Mouse (Mus musculus) kidney, postnatal 25 days (tissue): ENCODE data around the gene Spred1.

Source experiments
- DNase-seq, 2 experiments: peaks; one replicate each; pipeline ENCODE4 v3.0.0; 2021; ENCODE audit warnings: mixed read lengths in 2 of 2

Spred1 gene

DNA sequence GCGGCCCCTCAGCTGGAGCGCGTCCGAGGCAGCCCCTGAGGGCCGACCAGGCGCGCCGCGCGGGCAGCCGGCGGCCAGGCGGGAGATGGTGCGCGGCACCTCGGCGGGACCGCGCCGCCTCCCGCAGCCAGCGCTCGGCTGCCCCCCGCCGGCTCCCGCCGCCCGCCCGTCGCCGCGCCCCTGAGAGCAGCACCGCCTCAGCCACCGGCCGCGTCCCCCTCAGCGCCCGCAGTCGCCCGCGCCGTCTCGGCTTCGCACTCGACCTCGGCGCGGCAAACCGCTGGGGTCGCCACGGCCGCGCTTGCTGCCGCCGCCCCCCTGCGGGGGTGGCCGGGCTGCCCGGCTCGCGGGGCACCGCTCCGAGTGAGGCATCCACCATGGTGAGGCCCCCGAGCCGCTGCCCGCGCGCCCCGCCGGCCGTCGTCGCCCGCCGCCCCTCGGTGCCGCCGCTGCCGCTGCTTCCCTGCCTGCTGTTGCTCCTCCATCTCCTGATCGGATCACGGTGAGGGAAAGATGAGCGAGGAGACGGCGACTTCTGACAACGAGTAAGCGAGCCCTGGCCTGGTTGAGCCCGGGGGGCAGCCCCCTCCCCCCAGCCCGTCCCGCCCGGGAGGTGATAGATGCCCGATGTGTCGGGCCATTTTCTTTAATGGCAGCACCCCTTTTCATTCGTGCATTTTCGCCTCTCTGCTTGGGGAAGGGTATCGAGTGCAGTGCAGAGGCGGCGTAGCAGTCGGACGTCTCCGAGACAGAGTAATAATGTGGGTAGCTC is at the start of gene Spred1:
TSS of gene Spred1 (plus strand) at position 163 of the 772 bp plus-strand sequence.
- DNase-seq = peak; percentile 13 to 53

DNA sequence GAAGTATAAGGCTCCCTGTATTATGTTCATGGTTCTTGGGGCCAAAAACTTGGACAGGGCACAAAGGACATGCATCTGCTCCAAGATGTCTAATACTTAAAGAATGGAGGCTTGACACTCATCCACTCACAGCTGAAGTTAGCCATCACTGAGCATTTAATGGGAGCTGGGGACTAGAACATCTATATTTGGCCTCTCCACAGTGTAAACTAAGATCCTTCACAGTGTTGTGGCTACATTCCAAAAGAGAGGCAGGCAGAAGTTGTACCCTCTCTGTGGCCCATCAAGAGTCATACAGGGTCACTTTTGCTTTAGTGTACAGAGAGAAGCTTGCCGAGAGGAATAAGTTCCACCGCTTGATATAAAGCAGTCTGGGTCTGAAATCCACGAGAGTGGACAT is 49.6 kb upstream of the Spred1 start:
- no peak for DNase-seq

DNA sequence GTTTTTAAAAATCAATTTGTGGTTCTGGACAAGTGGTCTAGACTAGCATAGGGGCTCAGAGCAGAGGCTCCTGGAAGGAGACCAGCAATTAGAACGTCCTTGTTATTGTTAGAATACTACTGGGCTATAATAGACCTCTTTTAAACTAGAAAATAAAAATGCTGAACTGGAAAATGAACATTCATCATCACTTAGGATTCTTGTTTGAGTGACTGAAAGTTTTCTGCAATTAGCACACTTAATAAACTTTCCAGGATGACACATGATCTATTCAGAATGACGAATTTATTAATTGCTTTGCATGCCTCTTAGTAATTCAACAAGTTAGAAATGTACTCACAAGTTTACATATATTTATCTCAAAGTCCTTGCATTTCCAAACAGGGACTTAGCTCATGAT is 42.5 kb upstream of the Spred1 start:
- DNase-seq = no peak

DNA sequence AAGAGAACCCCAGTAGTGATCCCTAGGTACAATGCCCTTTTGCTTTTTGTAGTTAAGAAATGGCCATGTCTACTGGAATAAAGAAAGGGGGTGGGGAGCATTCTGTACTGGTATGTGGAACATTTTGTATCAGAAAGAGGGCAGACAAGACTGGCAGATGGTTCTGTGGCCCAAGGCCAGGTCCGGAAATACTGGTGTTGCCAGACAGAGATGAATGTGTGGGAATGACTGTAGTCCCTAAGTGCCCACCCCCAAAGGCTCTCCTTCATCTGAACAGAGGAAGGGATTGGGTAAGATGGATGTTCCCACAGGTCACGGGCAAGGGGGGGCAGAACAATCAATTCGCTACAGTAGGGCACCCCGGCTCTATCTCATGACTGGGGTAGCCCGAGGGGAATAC is 41.6 kb upstream of the Spred1 start:
- peak; percentile 48 to 70 for DNase-seq

GRCm38 (mm10) chr2:117086002-117086765 is 35.0 kb upstream of the Spred1 start:
- no peak for DNase-seq

GRCm38 (mm10) chr2:117086766-117087457 is 34.3 kb upstream of the Spred1 start:
- no peak for DNase-seq

GRCm38 (mm10) chr2:117087458-117087820 is 33.7 kb upstream of the Spred1 start:
- DNase-seq = no peak

- DNase-seq = no peak
These were observed 31.7 kb upstream of the Spred1 start for GRCm38 (mm10) chr2:117089482-117089881.

DNA sequence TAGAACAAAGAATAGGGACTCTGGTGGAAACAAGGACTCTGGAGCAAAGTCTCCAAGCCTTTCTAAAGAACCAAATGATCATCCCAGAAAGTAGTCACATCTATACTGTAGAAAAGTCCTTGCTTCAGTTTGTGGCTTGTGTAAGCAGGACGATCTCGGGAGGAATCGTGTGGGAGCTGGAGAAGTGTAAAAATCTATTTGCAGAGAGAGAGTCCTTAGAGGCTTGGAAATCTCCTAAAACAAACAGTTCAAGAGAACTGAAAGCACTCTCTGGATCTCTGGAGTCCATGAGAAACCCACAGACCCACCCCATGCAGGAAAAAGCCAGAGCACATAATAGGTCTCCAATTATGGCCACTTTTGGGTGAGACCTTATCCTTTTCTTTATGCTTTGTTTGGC is 31.1 kb upstream of the Spred1 start:
- no peak for DNase-seq

GRCm38 (mm10) chr2:117092946-117093401 is 28.2 kb upstream of the Spred1 start:
- DNase-seq = no peak

DNA sequence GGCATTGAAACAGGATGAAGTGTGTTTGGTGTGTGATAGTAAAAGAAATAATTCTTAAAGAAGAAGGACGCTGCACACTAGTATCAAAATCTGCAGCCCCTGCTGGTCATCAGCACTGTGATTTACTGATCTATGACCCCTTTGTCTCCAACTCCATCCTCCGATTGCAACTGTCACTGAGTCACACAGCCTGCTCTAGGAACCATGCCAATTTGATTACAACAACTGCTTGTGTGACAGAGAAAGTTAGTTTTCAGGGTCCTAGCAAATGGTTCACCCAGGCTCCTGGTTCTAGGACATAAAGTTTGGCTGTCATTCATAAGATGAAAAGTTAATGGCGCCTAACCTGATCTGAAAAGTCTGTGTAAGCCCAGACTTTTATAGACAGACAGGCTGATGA is 25.7 kb upstream of the Spred1 start:
- no peak for DNase-seq

GRCm38 (mm10) chr2:117097305-117097704 is 23.9 kb upstream of the Spred1 start:
- no peak for DNase-seq

DNA sequence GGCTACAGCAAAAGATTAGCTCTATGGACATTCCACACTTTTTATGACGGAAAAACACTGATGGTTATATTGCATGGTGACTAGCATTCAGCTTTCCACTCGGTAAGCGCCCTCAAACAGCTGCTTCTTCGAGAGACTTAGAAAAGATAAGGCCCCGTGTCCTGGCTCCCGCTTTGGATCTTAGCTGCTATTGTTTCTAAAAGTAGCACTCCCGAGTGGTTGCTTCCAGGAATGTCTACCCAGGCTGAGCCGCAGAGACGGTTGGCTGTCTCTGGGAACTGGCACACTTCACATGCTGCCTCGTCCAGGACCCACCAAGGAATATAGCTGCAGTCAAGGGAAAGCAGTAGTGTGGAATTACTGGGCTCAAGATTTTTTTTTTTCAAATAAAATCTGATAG is 21.9 kb upstream of the Spred1 start:
- DNase-seq = no peak

DNA sequence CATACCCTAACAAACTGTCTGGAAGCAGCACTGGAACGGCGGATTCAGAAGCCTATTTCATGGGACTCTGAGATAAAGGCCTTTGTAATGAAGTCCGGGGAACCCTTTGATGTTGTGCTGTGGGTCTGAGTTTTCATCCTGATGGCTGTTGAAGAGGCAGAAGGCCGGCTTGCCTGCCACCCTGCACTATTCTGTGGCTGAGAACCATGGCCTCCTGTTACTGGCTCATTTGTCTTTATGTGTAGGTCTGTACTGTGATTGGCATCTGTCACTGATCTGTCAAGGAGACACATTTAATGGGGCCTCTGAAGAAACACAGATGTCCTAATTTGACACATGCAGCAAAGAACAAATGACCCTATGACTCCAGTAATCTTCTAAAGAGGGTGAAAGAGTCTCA is 17.7 kb upstream of the Spred1 start:
- DNase-seq = no peak

DNA sequence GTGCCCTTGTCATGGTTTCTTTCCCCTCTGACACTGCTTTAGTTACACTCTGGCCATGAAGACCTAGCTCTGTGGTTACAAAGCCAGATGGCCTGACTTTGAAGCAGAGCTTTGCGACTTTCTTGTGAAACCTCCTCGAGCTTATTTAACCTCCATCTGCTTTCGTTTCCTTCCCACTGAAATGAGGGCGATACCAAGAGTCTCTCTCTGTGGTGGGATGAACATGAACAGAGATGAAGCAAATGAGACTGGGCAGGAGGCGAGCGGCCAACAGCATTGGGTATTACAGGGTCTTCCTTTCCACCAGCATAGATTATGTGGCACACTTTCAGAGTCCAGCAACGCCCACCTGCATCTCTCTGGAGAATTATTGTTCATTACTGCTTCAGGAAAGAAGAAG is 15.8 kb upstream of the Spred1 start:
- no peak for DNase-seq

DNA sequence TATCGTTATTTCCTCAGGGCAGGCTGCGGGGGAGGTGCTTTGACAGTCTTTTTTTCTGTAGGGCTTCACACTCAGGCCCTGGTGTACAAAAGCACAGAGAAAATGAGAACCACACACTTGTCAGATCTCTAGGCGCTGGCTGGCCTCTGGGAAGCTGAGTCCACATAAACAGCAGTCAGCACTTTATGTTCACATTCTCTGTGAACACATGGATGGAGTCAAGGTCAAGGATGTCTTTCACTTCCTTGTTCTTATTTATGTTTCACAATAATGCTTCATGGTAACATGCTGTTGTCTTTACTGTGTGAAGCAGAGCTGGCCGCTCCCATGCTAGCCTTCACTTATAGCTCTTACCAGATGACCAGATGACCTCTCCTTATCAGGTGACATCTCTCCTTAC is 13.1 kb upstream of the Spred1 start:
- DNase-seq = no peak

GRCm38 (mm10) chr2:117109296-117109695 is 11.9 kb upstream of the Spred1 start:
- DNase-seq = peak; percentile 64 to 71

- DNase-seq = no peak
These were observed 10.8 kb upstream of the Spred1 start for GRCm38 (mm10) chr2:117110355-117110866.

GRCm38 (mm10) chr2:117113262-117113661 is 7.9 kb upstream of the Spred1 start:
- DNase-seq = no peak

DNA sequence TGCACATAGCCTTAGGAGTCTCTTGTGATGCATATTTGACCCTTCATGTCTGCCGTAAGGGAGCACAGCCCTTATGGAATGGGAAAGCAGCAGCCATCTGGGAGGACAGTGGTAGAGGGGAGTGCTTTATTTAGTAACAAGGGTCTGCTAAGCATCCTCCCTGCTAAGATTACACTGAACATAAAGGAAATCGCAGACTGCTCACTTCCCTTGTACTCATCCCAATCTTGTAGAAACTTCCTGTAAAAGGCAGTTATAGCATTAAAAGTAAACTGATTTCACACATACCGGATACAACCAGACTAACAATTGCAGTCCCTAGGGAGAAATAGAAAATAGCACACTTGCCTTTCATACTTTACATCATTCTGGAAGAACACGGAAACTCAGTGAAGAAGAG is 7.4 kb upstream of the Spred1 start:
- no peak for DNase-seq

DNA sequence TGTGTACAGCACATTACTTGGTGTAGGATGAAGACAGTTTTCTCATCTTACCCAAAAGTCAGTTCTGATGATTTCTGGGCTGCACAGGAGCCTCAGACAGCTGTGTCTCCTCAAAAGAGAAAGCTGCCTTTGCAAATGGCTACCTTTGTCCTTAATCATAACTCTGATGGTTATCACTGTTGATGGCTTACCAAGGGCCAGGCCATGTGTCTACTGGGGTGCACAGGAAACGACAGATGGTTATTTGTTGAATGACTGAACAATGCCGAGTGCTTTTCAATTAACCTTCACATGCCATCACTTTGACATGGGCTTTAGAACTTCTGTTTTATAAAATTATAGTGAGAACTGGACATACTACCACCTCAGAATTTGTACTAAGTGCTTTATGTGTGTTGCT is 2.7 kb upstream of the Spred1 start:
- no peak for DNase-seq

DNA sequence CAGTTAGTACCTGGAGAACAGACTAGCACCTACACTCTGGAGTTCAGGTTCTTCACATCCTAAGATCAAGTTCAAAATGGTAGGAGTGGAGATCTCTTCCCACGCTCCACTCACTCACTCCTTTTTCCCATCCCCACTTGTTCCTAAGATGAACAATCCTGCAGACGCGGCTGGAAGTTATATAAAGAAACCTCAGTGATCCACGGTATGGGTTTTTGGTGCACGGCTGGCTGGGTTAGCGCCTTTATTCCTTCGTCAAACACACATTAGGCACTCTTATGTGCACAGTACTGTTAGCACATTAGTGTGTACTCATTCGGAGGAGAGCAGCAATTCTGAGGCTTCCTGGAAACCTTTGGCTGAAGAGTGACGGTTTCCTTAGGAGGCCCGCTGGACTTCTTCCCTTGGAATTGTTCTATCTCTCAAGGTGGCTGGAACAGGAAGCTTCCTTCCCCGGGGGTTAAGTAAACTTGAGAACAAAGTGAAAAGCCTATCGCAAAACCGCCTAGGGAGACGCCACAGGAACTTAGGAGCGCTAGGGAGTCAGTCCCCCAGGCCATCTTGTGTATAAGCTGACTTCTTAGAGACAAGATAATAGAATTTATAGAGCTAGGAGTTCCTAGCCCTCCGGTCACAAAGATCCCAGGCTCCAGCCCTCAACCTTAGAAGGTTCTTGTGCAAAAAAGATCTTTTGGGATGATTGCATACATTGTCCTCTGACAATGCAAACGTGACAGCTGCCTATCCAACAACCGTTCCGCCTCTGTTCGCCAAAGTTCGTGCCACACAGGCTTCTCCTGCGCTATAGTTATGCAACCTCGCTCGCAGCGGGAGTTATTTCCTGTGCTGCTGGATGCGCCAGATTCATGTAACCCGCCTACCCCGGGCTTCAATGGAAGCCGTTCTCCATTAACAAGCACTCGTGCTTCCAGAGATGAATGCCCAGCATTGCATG is 1.6 kb upstream of the Spred1 start:
- DNase-seq = peak; percentile 81 to 90
